In genomic region chr2:127248334-127249004, GRCm38 (mm10) we compare ENCODE assay signal across 1 mouse cellular context.
TF ChIP-seq lines count a peak whose summit lies in the region.

No protein-coding gene starts in this region.

TF ChIP-seq in MEL, 35 proteins besides CTCF, POLR2A, EP300 and RAD21 (continued from another document):
- peak; percentile 60 for TF ChIP-seq SMC3 (IDR thresholded peaks at IDR 0.05; ENCODE audit: low read depth, low read length)
- TF ChIP-seq SIN3A (IDR thresholded peaks at IDR 0.05; ENCODE audit: low read length): peak; percentile 67
- peak; percentile 49; the same call in 1 of the 2 replicates for TF ChIP-seq TBP (IDR thresholded peaks at IDR 0.05; ENCODE audit: low read depth, low read length)
- no peak for TF ChIP-seq UBTF (IDR thresholded peaks at IDR 0.05; ENCODE audit: borderline replicate concordance, insufficient read depth, low read depth, low read length)
- TF ChIP-seq MXI1 (IDR thresholded peaks at IDR 0.05; ENCODE audit: low read depth, low read length): peak; percentile 54; the same call in 1 of the 2 replicates
- TF ChIP-seq MAFK (IDR thresholded peaks at IDR 0.05; ENCODE audit: borderline replicate concordance, low read depth, low read length): no peak
- peak; percentile 38; the same call in 1 of the 2 replicates for TF ChIP-seq ETS1 (IDR thresholded peaks at IDR 0.05; ENCODE audit: low read depth, low read length)
- TF ChIP-seq NELFE (IDR thresholded peaks at IDR 0.05; ENCODE audit: low read depth, low read length): no peak
- TF ChIP-seq TCF12 (IDR thresholded peaks at IDR 0.05; ENCODE audit: low read depth, low read length): peak; percentile 67
- TF ChIP-seq GATA1 (IDR thresholded peaks at IDR 0.05; ENCODE audit: low read depth, low read length): peak; percentile 66
- TF ChIP-seq ZC3H11A (IDR thresholded peaks at IDR 0.05; ENCODE audit: low read depth, low read length): 0 out of 2 replicates have a peak, but pooled peaks have one; percentile 18
- TF ChIP-seq TAL1 (IDR thresholded peaks at IDR 0.05; ENCODE audit: low read length): peak; percentile 18; the same call in 1 of the 2 replicates
- no peak for TF ChIP-seq CHD2 (IDR thresholded peaks at IDR 0.05; ENCODE audit: low read length)
- TF ChIP-seq RCOR1 (IDR thresholded peaks at IDR 0.05; ENCODE audit: low read depth, low read length): 0 out of 2 replicates have a peak, but pooled peaks have one; percentile 32
- TF ChIP-seq POLR2AphosphoS2 (IDR thresholded peaks at IDR 0.05; ENCODE audit: low read length): no peak; the same call in 1 of the 2 replicates
